Mouse (Mus musculus) stomach, embryonic 15.5 days (tissue): ENCODE results near the gene Gm20721. TPM values are rescaled to one million over a fixed set of nuclear protein-coding genes. Genes with fewer than 3 reads are reported as not detected.
A peak's percentile ranks its signal among the peaks of the same experiment; 100 is the strongest.
"Not testable (repeated sequence)": the region's sequence is repeated elsewhere in the genome, so short reads cannot be mapped to it uniquely, and the experiment has no call there.

Experiments
- ATAC-seq: fragments of 200-750 bp; cut with Nextera tagmentation; 2 replicates; pipeline ENCODE4 v1.8.0; 2017; ENCODE audit warnings: low read depth, moderate number of reproducible peaks, moderate TSS enrichment; ENCODE audit not compliant: insufficient read depth, low FRiP score
- H3K27ac ChIP-seq: fragments of 300-500 bp; sonication (generic); 2 replicates; pipeline ENCODE4 v1.5.1; 2015; ENCODE audit warnings: mild to moderate bottlenecking, inconsistent platforms
- H3K27me3 ChIP-seq: fragments of 300-500 bp; sonication (generic); replicated peaks from 2 replicates; pipeline ENCODE4 v1.6.1; 2015; ENCODE audit warnings: inconsistent platforms
- H3K36me3 ChIP-seq: fragments of 300-500 bp; sonication (generic); 2 replicates; pipeline ENCODE4 v1.6.1; 2015; ENCODE audit warnings: inconsistent platforms
- H3K4me1 ChIP-seq: fragments of 300-500 bp; sonication (generic); 2 replicates; pipeline ENCODE4 v1.6.1; 2015; ENCODE audit warnings: inconsistent platforms
- H3K4me2 ChIP-seq: fragments of 300-500 bp; sonication (generic); 2 replicates; pipeline ENCODE4 v1.6.1; 2015; ENCODE audit warnings: mild to moderate bottlenecking, inconsistent platforms
- H3K4me3 ChIP-seq: fragments of 300-500 bp; sonication (generic); replicated peaks from 2 replicates; pipeline ENCODE4 v1.5.1; 2015; ENCODE audit warnings: inconsistent platforms
- H3K9ac ChIP-seq: fragments of 300-500 bp; sonication (generic); 2 replicates; pipeline ENCODE4 v1.6.1; 2015; ENCODE audit warnings: inconsistent platforms
- H3K9me3 ChIP-seq: fragments of 300-500 bp; sonication (generic); 2 replicates; pipeline ENCODE4 v1.6.1; 2016; ENCODE audit warnings: inconsistent platforms
- WGBS: fragments of 180-500 bp; shearing (Covaris S2); methylation state at CpG from one replicate; pipeline ENCODE4 v1.1.7; 2015; 5-methylcytosine and 5-hydroxymethylcytosine counted together
- polyA plus RNA-seq: library from polyadenylated mRNA; unstranded; fragments of >200 nt; fragmentation: Nextera tagmentation; extraction: Ambion mirVana; gene quantifications from 2 replicates; pipeline ENCODE4 v1.2.1, GENCODE M21; 2015

Gm20721 gene
- polyA plus RNA-seq = 37.5 and 62.9 TPM in 2 replicates

- Histone ChIP-seq H3K4me2 (no peak within 1 kb of the TSS), H3K27ac (no peak within 1 kb of the TSS), H3K9ac (no peak within 1 kb of the TSS), H3K4me3 (no peak within 1 kb of the TSS), H3K4me1 (peaks cover 23% of the 10 kb centered on the region), H3K36me3 (peaks cover 35% of the 10 kb centered on the region), H3K27me3 (no peaks in the 10 kb centered on the region), H3K9me3 (no peaks in the 10 kb centered on the region)
- WGBS = 93% methylated on average over 5 of the region's 5 CpGs
- ATAC-seq = no peak
Observed at GRCm38 (mm10) chr2:174346612-174346998, at the start of gene Gm20721. TSS of gene Gm20721 (minus strand) at chr2:174346712.

DNA sequence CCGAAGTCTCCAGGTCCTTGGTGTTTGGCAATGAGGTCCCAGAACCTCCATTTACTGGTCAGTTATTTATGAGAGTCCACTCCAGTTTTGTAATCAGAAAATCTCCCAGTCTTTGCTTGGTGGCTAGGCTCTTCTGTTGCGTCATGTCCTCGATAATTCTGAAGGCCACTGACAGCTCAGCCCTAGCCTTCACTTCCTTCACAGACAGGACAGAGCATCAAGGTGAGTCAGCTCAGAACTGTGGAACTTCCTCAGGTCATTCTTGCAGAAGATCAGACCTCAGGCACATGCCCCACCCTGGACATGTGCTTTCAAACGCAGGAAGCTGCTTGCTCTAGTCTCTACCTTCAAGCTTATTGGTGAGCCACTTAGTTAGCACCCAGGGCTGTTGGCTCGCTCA lies 46.9 kb upstream of the Gm20721 start:
- no peaks in the 10 kb centered on the region for H3K9me3 ChIP-seq
- H3K27ac ChIP-seq = no peak overlapping the region
- H3K4me3 ChIP-seq = no peak overlapping the region
- no peak for ATAC-seq
- no peaks in the 10 kb centered on the region for H3K4me1 ChIP-seq
- H3K36me3 ChIP-seq = no peaks in the 10 kb centered on the region
- H3K9ac ChIP-seq = no peak overlapping the region
- no peak overlapping the region for H3K4me2 ChIP-seq
- H3K27me3 ChIP-seq = no peaks in the 10 kb centered on the region
- 64% methylated on average over 5 of the region's 5 CpGs for WGBS

DNA sequence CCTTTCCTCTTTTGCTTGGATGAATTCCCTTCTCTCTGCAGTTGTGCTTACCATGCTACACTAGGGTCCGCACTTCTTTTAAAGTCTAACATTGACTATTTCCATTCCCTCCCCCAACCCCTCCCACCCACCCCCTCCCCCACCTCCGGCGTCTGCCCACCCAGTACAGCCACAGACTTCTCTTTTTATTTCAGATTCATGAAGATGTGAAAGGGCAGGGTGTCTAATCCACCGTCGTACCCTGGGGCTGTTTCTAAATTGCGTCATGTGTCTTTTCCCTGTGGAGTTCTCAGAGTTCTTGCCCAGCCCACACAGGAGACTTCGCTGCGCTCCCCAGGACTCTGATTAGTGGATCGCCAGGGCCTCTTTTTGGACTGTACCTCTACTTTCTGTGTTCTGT lies 46.0 kb upstream of the Gm20721 start:
- no peaks in the 10 kb centered on the region for H3K4me1 ChIP-seq

DNA sequence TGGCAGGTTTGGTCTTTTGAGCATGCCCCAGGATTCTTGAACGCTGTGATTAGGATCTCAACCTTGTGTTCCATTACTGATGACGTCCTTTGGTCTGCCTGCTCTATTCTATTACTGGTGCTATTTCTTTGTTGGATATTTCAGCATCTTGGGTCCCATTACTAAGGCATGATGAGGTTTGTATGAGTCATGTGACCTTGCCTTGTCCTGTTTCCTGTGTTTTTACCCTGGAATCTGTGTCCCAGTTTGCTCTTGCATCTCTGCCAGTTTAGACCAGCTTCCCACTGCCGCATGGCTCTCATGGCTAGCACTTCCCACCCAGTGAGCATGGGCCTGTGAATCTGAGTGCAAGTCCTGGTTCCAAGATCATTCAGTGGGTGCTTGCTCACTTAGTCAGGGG lies 45.4 kb upstream of the Gm20721 start:
- Histone ChIP-seq H3K27ac (no peak overlapping the region), H3K9me3 (no peaks in the 10 kb centered on the region), H3K4me3 (no peak overlapping the region), H3K27me3 (no peaks in the 10 kb centered on the region), H3K4me1 (no peaks in the 10 kb centered on the region), H3K9ac (no peak overlapping the region), H3K4me2 (no peak overlapping the region), H3K36me3 (no peaks in the 10 kb centered on the region)
- ATAC-seq = no peak
- WGBS = 88% methylated on average over 3 of the region's 3 CpGs

More for the DNA sequence above, 46.0 kb upstream of the Gm20721 start:
- H3K27me3 ChIP-seq = no peaks in the 10 kb centered on the region
- H3K4me2 ChIP-seq = no peak overlapping the region
- 75% methylated on average over 9 of the region's 9 CpGs for WGBS
- no peaks in the 10 kb centered on the region for H3K9me3 ChIP-seq
- H3K4me3 ChIP-seq = no peak overlapping the region
- H3K27ac ChIP-seq = no peak overlapping the region
- no peaks in the 10 kb centered on the region for H3K36me3 ChIP-seq
- no peak for ATAC-seq
- no peak overlapping the region for H3K9ac ChIP-seq

DNA sequence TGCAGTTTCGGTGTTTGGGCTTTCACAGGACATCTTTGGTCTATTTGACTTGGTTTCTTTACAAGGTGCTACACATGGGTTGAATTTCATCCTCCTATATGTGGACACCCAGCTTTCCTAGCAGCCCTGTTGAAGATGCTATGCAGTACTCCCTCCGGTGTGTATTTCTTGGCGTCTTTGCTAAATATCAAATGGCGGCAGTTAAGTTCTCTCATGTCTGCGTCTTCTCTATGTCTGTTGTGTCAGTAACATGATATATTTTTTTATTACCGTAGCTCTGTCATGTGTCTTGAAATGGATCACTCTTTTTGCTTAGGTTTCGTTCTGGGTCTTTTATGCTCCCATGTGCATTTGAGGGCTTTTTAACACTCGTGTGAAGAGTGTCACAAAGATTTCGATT lies 34.5 kb upstream of the Gm20721 start:
- Histone ChIP-seq H3K4me1 (no peaks in the 10 kb centered on the region), H3K27ac (no peak overlapping the region), H3K4me2 (no peak overlapping the region), H3K9me3 (no peaks in the 10 kb centered on the region), H3K36me3 (no peaks in the 10 kb centered on the region), H3K4me3 (no peak overlapping the region), H3K9ac (no peak overlapping the region), H3K27me3 (no peaks in the 10 kb centered on the region)
- ATAC-seq = no peak
- 86% methylated on average over 9 of the region's 9 CpGs for WGBS

- H3K4me2 ChIP-seq = no peak overlapping the region
- H3K36me3 ChIP-seq = no peaks in the 10 kb centered on the region
- WGBS = 83% methylated on average over 10 of the region's 10 CpGs
- no peaks in the 10 kb centered on the region for H3K4me1 ChIP-seq
- no peak for ATAC-seq
- H3K27ac ChIP-seq = no peak overlapping the region
- no peaks in the 10 kb centered on the region for H3K27me3 ChIP-seq
- H3K4me3 ChIP-seq = no peak overlapping the region
- H3K9ac ChIP-seq = no peak overlapping the region
- no peaks in the 10 kb centered on the region for H3K9me3 ChIP-seq
Observed at GRCm38 (mm10) chr2:174366571-174366970, 20.1 kb upstream of the Gm20721 start.

GRCm38 (mm10) chr2:174359656-174360055 lies 13.1 kb upstream of the Gm20721 start:
- no peak for ATAC-seq
- Histone ChIP-seq H3K27me3 (no peaks in the 10 kb centered on the region), H3K4me2 (no peak overlapping the region), H3K9me3 (no peaks in the 10 kb centered on the region), H3K9ac (no peak overlapping the region), H3K4me3 (no peak overlapping the region), H3K27ac (no peak overlapping the region), H3K4me1 (no peaks in the 10 kb centered on the region), H3K36me3 (no peaks in the 10 kb centered on the region)
- 86% methylated on average over 4 of the region's 4 CpGs for WGBS

DNA sequence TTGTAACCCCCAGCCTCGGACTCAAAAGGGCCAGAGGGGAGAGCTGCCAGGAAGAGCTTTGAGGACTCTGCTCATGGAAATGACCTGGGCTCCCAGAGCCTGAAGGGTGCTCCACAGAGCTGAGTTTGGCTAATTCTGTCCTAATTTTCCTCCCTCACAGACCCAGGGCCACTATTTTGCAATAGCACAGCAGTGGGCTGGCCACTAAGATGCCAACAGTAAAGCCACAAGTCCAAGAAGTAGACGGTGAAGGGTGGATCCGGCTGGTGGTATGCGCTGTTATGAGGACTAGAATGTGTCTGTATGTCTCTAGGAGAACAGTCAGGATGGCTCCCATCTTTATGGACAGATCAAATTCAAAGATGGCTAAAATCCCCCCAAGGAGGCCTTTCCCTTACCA lies 12.0 kb upstream of the Gm20721 start:
- WGBS = 86% methylated on average over 4 of the region's 4 CpGs

GRCm38 (mm10) chr2:174346999-174347668 lies 622 bp upstream of the Gm20721 start:
- H3K4me3 ChIP-seq, H3K27ac ChIP-seq, ATAC-seq, H3K9ac ChIP-seq, H3K4me2 ChIP-seq, H3K9me3 ChIP-seq, H3K27me3 ChIP-seq: not testable (repeated sequence)
- Histone ChIP-seq H3K4me1 (peaks cover 18% of the 10 kb centered on the region), H3K36me3 (peaks cover 35% of the 10 kb centered on the region)
- WGBS = 96% methylated on average over 2 of the region's 2 CpGs

More for the DNA sequence above, 12.0 kb upstream of the Gm20721 start:
- Histone ChIP-seq H3K9ac (no peak overlapping the region), H3K4me1 (no peaks in the 10 kb centered on the region), H3K4me2 (no peak overlapping the region), H3K4me3 (no peak overlapping the region), H3K27me3 (no peaks in the 10 kb centered on the region), H3K9me3 (no peaks in the 10 kb centered on the region), H3K27ac (no peak overlapping the region), H3K36me3 (no peaks in the 10 kb centered on the region)
- ATAC-seq = no peak

- Histone ChIP-seq H3K4me2 (no peak overlapping the region), H3K9ac (no peak overlapping the region), H3K27me3 (no peaks in the 10 kb centered on the region), H3K27ac (no peak overlapping the region), H3K4me1 (peaks cover 38% of the 10 kb centered on the region), H3K9me3 (no peaks in the 10 kb centered on the region), H3K4me3 (no peak overlapping the region), H3K36me3 (peaks cover 35% of the 10 kb centered on the region)
- no peak for ATAC-seq
- 89% methylated on average over 16 of the region's 16 CpGs for WGBS
Observed at GRCm38 (mm10) chr2:174344996-174345395, 1.5 kb downstream of the Gm20721 start.

- WGBS = 3% methylated on average over 3 of the region's 3 CpGs
- Histone ChIP-seq H3K27me3 (no peaks in the 10 kb centered on the region), H3K4me3 (no peak overlapping the region), H3K9ac (no peak overlapping the region), H3K4me2 (peak overlapping the region; percentile 9; the same call in 1 of the 2 replicates), H3K4me1 (peaks cover 42% of the 10 kb centered on the region), H3K9me3 (no peaks in the 10 kb centered on the region), H3K27ac (peak overlapping the region; percentile 49), H3K36me3 (peaks cover 35% of the 10 kb centered on the region)
- ATAC-seq = peak; percentile 51; the same call in 1 of the 2 replicates
Observed at GRCm38 (mm10) chr2:174344003-174344655, 2.4 kb downstream of the Gm20721 start.

GRCm38 (mm10) chr2:174343566-174343965 lies 2.9 kb downstream of the Gm20721 start:
- H3K9me3 ChIP-seq = no peaks in the 10 kb centered on the region
- H3K27ac ChIP-seq = peak overlapping the region; percentile 49
- H3K27me3 ChIP-seq = no peaks in the 10 kb centered on the region
- no peak overlapping the region for H3K9ac ChIP-seq
- peaks cover 42% of the 10 kb centered on the region for H3K4me1 ChIP-seq
- no peak overlapping the region for H3K4me3 ChIP-seq
- H3K4me2 ChIP-seq = peak overlapping the region; percentile 9; the same call in 1 of the 2 replicates
- WGBS = 16% methylated on average over 1 of the region's 1 CpGs
- peaks cover 35% of the 10 kb centered on the region for H3K36me3 ChIP-seq
- ATAC-seq = no peak
